Mouse (Mus musculus) brain, embryonic 14.5 days (tissue): Measurements from ENCODE around the gene Tmem107.

Source experiments
- CTCF ChIP-seq: fragments of 200-500 bp; IDR thresholded peaks from 2 replicates; pipeline ENCODE4 v1.5.1; 2012; ENCODE audit warnings: inconsistent platforms, mild to moderate bottlenecking, moderate library complexity, borderline replicate concordance; ENCODE audit not compliant: insufficient read depth, insufficient read length; ENCODE audit errors: extremely low read depth
- POLR2A ChIP-seq: fragments of 200-500 bp; IDR thresholded peaks from 2 replicates; pipeline ENCODE4 v1.6.1; 2012; ENCODE audit warnings: mild to moderate bottlenecking, inconsistent platforms, borderline replicate concordance; ENCODE audit not compliant: poor library complexity, insufficient read depth, insufficient read length, severe bottlenecking; ENCODE audit errors: extremely low read depth

GRCm38 (mm10) chr11:69081613-69082012 lies 11.0 kb downstream of the Tmem107 start:
- TF ChIP-seq CTCF (no peak), POLR2A (no peak)
